Mouse (Mus musculus): Measurements from ENCODE around the gene Arl16. TPM values are rescaled to one million over a fixed set of nuclear protein-coding genes. Genes with fewer than 3 reads are reported as not detected.

Arl16 gene
- polyA plus RNA-seq, 1 experiment from 2014 or later, result 50.5 TPM

DNA sequence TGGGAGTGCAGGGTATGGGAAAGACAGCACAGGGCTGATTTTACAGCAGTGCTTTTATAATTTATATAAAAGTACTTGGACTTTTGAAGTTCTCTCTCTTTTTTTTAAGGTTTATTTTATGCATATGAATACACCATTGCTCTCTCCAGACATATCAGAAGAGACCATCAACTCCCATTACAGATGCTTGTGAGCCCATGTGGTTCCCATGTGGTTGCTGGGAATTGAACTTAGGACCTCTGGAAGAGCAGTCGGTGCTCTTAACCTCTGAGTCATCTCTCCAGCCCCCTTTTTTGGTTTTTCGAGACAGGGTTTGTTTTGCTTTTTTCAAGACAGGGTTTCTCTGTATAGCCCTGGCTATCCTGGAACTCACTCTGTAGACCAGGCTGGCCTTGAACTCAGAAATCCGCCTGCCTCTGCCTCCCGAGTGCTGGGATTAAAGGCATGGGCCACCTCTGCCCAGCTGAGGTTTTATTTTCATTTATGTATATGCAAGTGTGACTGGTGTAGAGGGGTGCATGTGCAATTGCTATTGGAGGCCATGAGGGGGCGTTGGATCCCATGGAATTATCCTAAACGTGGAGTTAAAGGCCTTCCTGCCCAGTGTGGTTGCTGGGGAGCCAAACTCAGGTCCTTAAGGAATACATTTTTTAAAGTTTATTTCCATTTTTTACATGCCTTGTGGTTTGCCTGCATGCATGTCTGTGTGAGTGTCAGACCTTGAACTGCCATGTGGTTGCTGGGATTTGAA is 8.4 kb downstream of the Arl16 start:
- Histone ChIP-seq H3K4me2 (peak overlapping the region; percentile 76), H3K27ac (no peak overlapping the region), H3K9me3 (no peaks in the 10 kb centered on the region), H3K9ac (peak overlapping the region; percentile 95; the same call in 1 of the 2 replicates), H3K4me1 (peaks cover 20% of the 10 kb centered on the region), H3K27me3 (no peaks in the 10 kb centered on the region), H3K36me3 (peaks cover 43% of the 10 kb centered on the region), H3K4me3 (peak overlapping the region; percentile 76)
- WGBS, result 62% methylated on average over 6 of the region's 6 CpGs
- ATAC-seq (ENCODE audit: insufficient number of reproducible peaks, low FRiP score, low TSS enrichment, low read depth), result no peak

DNA sequence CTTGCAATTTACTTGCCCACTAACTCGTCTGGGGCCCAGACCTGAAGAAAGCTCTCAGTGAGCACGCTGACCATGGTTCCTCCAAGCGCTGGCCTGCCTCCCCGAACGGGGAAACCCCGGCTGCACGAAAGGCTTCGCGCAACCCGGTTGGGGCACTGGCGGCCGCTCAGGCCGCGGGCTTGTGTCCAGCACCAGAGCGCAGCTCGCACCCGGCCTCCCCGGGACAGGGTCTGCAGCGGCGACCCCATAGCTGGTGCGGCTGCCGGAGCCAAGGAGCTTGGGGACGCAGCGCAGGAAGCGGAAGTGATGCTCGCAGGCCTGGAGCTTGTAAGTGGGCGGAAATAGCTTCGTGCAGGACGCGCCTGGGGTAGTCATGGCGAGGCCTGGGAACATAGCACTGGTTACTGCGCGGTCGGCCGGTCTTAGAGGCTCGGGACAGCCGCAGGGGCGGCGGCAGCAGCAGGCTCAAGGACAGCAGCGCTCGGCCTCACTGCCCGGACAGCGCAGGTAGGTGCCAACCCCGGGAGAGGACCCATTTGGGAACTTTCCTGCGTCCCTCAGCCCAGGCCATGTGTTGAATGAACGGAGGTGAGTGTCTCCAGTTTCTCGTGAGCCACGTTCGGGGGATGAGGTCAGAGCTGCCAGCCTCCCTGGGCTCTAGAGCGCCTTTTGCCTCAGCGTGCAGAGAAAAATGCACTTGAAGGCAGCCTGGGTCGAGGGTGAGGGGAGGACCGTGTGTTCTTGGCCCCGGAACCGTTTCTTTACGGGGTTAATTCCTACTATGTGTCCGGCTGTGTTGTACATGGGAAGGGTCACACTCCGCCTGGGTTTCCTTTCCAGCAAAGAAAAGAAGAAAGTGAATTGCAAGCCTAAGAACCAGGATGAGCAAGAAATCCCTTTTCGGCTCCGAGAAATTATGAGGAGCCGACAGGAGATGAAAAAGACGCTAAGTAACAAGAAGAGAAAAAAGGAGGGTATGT is 9.3 kb downstream of the Arl16 start, which contains the start of the genes Oxld1 and Ccdc137:
Gene Oxld1, minus strand, starts transcription at position 297 of the 980 bp plus-strand sequence.
Gene Ccdc137, plus strand, starts transcription at position 344 of the 980 bp plus-strand sequence.
- no peaks in the 10 kb centered on the region for H3K9me3 ChIP-seq

DNA sequence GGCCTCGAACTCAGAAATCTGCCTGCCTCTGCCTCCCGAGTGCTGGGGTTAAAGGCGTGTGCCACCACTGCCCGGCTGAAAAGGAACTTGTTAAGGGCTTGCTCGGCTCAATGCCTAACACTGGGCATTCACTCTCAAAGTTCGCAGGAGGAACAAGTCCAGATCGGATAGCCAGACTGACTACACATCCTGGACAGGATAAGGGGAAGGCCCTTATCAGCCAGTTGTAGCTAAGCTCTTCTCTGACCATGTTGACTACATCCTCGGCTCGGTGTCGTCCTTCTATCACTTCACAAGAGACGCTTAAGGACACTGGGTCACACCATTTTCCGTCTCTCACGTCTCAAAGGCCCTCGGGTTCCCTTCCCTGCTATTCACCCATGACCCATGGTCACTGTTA is 10.0 kb downstream of the Arl16 start:
- Histone ChIP-seq H3K27me3 (no peaks in the 10 kb centered on the region), H3K4me1 (peaks cover 20% of the 10 kb centered on the region), H3K4me2 (peak overlapping the region; percentile 76), H3K9ac (peak overlapping the region; percentile 95), H3K36me3 (peaks cover 27% of the 10 kb centered on the region), H3K27ac (peak overlapping the region; percentile 81), H3K9me3 (no peaks in the 10 kb centered on the region), H3K4me3 (peak overlapping the region; percentile 76)
- ATAC-seq (ENCODE audit: insufficient number of reproducible peaks, low FRiP score, low TSS enrichment, low read depth), result no peak
- 29% methylated on average over 14 of the region's 14 CpGs for WGBS

More for the DNA sequence above, 9.3 kb downstream of the Arl16 start, which contains the start of the genes Oxld1 and Ccdc137:
- peak; percentile 83; the same call in 1 of the 2 replicates for ATAC-seq (ENCODE audit: insufficient number of reproducible peaks, low FRiP score, low TSS enrichment, low read depth)
- 4% methylated on average over 62 of the region's 62 CpGs for WGBS
- H3K9ac ChIP-seq, result peak within 1 kb of the TSS; percentile 95
- peak within 1 kb of the TSS; percentile 81 for H3K27ac ChIP-seq
- H3K36me3 ChIP-seq, result peaks cover 34% of the 10 kb centered on the region
- H3K4me1 ChIP-seq, result peaks cover 20% of the 10 kb centered on the region
- H3K27me3 ChIP-seq, result no peaks in the 10 kb centered on the region
- H3K4me2 ChIP-seq, result peak within 1 kb of the TSS; percentile 76
- H3K4me3 ChIP-seq, result peak within 1 kb of the TSS; percentile 76

DNA sequence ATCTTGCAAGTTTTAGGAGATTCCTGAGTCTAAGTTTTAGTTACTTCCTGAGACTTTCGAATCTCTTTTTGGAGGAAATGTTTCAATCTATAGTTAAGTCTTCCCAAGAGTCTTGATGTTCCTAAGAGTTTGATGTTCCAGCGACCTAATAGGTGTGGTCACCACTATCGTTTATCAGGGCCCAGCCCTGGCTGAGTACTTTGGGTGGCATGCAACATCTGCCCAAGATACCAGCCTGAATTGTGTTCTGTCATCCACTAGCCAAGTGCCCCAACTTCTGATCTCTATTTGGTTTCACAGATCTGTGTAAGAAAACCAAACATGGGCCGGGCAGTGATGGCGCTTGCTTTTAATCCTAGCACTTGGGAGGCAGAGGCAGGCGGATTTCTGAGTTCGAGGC is 12.0 kb downstream of the Arl16 start:
- H3K27ac ChIP-seq, result no peak overlapping the region
- WGBS, result 93% methylated on average over 7 of the region's 7 CpGs
- peaks cover 20% of the 10 kb centered on the region for H3K4me1 ChIP-seq
- no peak overlapping the region for H3K4me3 ChIP-seq
- H3K27me3 ChIP-seq, result no peaks in the 10 kb centered on the region
- no peak for ATAC-seq (ENCODE audit: insufficient number of reproducible peaks, low FRiP score, low TSS enrichment, low read depth)
- peaks cover 10% of the 10 kb centered on the region for H3K36me3 ChIP-seq
- no peak overlapping the region for H3K9ac ChIP-seq
- no peaks in the 10 kb centered on the region for H3K9me3 ChIP-seq
- no peak overlapping the region for H3K4me2 ChIP-seq

DNA sequence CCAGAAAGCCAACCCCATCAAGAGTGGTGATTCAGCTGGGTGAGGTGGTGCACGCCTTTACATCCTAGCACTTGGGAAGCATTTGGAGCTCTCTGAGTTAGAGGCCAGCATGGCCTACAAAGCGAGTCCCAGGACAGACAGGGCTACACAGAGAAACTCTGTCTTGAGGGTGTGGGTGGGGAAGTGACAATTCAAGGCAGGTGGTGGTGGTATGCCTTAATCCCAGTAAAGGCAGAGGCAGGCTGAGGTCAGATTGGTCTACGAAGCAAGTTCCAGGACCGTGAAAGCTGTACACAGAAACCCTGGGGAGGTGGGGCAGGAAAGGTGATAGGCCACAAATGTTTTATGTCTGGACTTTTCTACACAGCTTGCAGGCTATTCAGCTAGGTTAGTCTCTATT is 12.4 kb downstream of the Arl16 start:
- H3K4me2 ChIP-seq, result no peak overlapping the region
- no peak overlapping the region for H3K4me3 ChIP-seq
- peaks cover 20% of the 10 kb centered on the region for H3K4me1 ChIP-seq
- no peak overlapping the region for H3K9ac ChIP-seq
- peaks cover 7% of the 10 kb centered on the region for H3K36me3 ChIP-seq
- no peaks in the 10 kb centered on the region for H3K27me3 ChIP-seq
- no peaks in the 10 kb centered on the region for H3K9me3 ChIP-seq
- 82% methylated on average over 4 of the region's 4 CpGs for WGBS
- no peak for ATAC-seq (ENCODE audit: insufficient number of reproducible peaks, low FRiP score, low TSS enrichment, low read depth)
- H3K27ac ChIP-seq, result no peak overlapping the region

DNA sequence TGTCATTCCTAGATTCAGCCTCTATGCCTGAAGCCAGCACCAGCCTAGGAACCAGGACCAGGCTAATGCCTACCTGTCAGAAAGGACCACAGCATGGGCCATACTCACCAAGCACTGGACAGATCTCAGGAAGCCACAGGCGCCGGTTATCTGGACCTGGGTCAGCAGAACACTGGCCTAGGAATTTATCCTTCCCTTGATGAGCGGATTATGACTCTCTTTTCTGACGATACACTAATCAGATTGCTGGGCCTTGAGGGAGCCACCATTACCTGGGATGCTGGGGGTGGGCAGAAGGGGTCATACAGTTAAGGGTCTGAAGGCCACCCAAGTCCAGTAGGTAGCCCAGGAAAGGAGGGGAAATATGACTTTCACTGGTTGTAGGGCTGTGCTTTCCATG is 14.1 kb downstream of the Arl16 start, which contains the start of gene Pde6g:
Gene Pde6g, minus strand, starts transcription at position 195 of the 400 bp plus-strand sequence.
- Histone ChIP-seq H3K4me1 (peaks cover 7% of the 10 kb centered on the region), H3K9ac (0 out of 2 replicates have a peak within 1 kb of the TSS, but pooled peaks have one; percentile 7), H3K9me3 (no peaks in the 10 kb centered on the region), H3K4me2 (no peak within 1 kb of the TSS), H3K36me3 (0 out of 2 replicates have a peak, but pooled peaks cover 3% of the 10 kb centered on the region), H3K4me3 (no peak within 1 kb of the TSS), H3K27me3 (no peaks in the 10 kb centered on the region), H3K27ac (no peak within 1 kb of the TSS)
- WGBS, result 88% methylated on average over 4 of the region's 4 CpGs
- ATAC-seq (ENCODE audit: insufficient number of reproducible peaks, low FRiP score, low TSS enrichment, low read depth), result no peak

DNA sequence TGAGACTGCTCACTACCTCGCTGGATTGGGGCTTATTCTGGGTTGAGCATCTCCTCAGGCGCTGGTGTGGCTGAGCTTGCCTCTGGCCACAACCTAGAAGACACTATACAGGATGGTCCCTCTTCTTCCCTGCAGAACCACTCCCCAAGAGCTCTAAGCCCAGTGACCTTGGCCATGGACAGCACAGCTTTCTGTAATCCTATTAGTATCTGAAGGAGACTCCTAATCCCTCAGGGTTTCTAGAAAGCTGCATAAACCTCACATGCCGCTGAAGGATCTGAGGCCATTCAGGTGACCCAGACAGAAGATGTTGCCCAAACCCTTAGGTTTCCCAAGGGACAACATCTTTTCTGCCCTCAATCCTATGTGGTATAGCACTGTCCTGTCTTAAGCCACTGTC is 15.2 kb downstream of the Arl16 start:
- WGBS, result 69% methylated on average over 3 of the region's 3 CpGs
- Histone ChIP-seq H3K4me3 (no peak overlapping the region), H3K27ac (no peak overlapping the region), H3K4me1 (peaks cover 5% of the 10 kb centered on the region), H3K4me2 (no peak overlapping the region), H3K36me3 (0 out of 2 replicates have a peak, but pooled peaks cover 3% of the 10 kb centered on the region), H3K9ac (no peak overlapping the region), H3K9me3 (no peaks in the 10 kb centered on the region), H3K27me3 (no peaks in the 10 kb centered on the region)
- ATAC-seq (ENCODE audit: insufficient number of reproducible peaks, low FRiP score, low TSS enrichment, low read depth), result no peak

DNA sequence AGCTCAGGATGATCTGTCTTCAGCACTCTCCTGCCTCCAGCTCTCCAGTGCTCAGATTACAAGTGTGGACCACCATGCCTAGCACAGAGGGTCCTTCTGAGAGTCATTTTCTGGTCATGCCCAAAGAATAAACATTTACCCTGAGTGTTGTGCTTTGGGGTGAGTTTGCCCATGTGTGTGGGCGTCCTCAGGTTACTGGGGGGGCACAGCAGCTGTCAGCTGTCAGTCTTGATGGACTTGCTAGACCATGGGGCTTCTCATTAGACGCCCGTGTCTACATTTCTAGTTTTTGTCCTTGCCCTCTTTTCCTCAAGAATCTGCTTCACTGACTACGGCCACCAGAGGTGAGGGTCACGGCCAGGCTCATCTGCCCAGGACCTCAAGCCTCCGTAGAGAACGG is 20.2 kb downstream of the Arl16 start:
- no peaks in the 10 kb centered on the region for H3K4me1 ChIP-seq
- H3K27me3 ChIP-seq, result no peaks in the 10 kb centered on the region
- H3K4me3 ChIP-seq, result no peak overlapping the region
- no peaks in the 10 kb centered on the region for H3K36me3 ChIP-seq
- H3K9me3 ChIP-seq, result no peaks in the 10 kb centered on the region
- no peak overlapping the region for H3K27ac ChIP-seq
- no peak overlapping the region for H3K4me2 ChIP-seq
- no peak overlapping the region for H3K9ac ChIP-seq
- ATAC-seq (ENCODE audit: insufficient number of reproducible peaks, low FRiP score, low TSS enrichment, low read depth), result no peak
- WGBS, result 74% methylated on average over 7 of the region's 7 CpGs

DNA sequence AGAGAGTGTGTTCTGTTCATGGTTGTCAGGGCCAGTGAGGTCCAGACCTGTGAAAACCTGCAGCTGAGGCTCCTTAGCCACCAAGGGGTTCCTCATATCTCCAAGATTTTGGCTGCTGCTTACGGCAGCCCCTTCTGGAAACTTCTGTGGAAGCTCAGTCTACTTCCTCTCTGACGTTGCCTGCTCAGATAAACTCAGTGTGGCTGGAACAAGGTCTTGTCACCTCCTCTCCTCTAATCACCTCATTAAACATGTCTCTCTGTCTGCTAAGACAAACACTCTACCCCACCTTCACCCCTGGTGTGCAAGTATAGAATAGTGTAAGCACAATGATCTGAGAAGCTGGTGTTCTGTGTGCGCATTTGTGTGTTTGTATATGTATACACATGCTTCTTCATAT is 21.9 kb downstream of the Arl16 start:
- H3K4me1 ChIP-seq, result no peaks in the 10 kb centered on the region
- no peak for ATAC-seq (ENCODE audit: insufficient number of reproducible peaks, low FRiP score, low TSS enrichment, low read depth)
- H3K27me3 ChIP-seq, result no peaks in the 10 kb centered on the region
- H3K9ac ChIP-seq, result no peak overlapping the region
- H3K4me3 ChIP-seq, result no peak overlapping the region
- 74% methylated on average over 3 of the region's 3 CpGs for WGBS
- H3K9me3 ChIP-seq, result no peaks in the 10 kb centered on the region
- H3K4me2 ChIP-seq, result no peak overlapping the region
- no peaks in the 10 kb centered on the region for H3K36me3 ChIP-seq
- H3K27ac ChIP-seq, result no peak overlapping the region

DNA sequence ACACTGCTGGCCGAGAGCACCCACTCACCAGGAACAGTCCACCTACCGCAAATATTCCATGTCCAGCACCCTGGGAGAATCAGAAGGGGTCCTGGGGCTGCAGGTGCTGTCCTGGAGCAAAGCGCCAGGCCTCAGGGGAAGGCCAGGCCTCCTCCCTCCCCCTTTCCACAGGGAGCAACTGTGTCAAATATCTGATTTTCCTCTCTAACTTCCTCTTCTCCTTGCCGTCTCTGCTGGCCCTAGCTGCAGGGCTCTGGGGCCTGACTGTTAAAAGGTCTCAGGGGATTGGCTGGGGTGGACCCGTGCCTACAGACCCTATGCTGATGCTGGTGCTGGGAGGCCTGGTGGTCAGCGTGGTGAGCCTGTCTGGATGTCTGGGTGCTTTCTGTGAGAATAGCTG is 23.3 kb downstream of the Arl16 start:
- H3K9ac ChIP-seq, result no peak overlapping the region
- WGBS, result 67% methylated on average over 6 of the region's 6 CpGs
- no peaks in the 10 kb centered on the region for H3K27me3 ChIP-seq
- H3K27ac ChIP-seq, result no peak overlapping the region
- no peak overlapping the region for H3K4me3 ChIP-seq
- no peak for ATAC-seq (ENCODE audit: insufficient number of reproducible peaks, low FRiP score, low TSS enrichment, low read depth)
- no peaks in the 10 kb centered on the region for H3K4me1 ChIP-seq
- no peaks in the 10 kb centered on the region for H3K9me3 ChIP-seq
- H3K36me3 ChIP-seq, result no peaks in the 10 kb centered on the region
- H3K4me2 ChIP-seq, result no peak overlapping the region

DNA sequence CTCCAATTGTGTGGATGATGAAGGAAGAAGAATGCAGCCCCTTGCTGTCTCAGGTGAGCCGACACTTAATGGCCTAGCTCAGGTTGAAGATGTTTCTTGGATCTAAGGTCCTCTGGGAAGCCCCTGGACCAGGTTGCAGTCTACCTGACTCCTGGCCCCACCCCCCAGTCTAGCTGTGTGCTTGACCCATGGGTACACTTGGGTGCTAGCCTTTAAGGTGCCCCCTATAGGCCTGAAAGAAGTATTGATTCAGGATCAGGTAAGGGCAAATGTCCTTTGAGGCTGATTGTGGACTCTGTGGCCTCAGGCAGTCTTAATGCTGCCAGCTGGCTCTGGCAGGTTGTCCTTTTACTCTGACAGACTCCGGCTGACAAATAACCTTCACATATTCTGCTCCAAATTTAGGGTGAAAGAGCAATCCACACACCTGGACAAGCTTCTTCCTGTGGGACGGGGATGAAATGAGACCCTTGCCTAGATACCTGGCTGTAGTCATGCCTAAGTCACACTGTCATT is 24.6 kb downstream of the Arl16 start:
- H3K36me3 ChIP-seq, result no peaks in the 10 kb centered on the region

More for the DNA sequence above, 24.6 kb downstream of the Arl16 start:
- ATAC-seq (ENCODE audit: insufficient number of reproducible peaks, low FRiP score, low TSS enrichment, low read depth), result no peak
- Histone ChIP-seq H3K27me3 (no peaks in the 10 kb centered on the region), H3K9ac (no peak overlapping the region), H3K4me3 (no peak overlapping the region), H3K4me2 (no peak overlapping the region), H3K9me3 (no peaks in the 10 kb centered on the region), H3K27ac (no peak overlapping the region), H3K4me1 (no peaks in the 10 kb centered on the region)
- 84% methylated on average over 3 of the region's 3 CpGs for WGBS
